Mouse (Mus musculus): ENCODE results near the gene Elmod3.

DNA sequence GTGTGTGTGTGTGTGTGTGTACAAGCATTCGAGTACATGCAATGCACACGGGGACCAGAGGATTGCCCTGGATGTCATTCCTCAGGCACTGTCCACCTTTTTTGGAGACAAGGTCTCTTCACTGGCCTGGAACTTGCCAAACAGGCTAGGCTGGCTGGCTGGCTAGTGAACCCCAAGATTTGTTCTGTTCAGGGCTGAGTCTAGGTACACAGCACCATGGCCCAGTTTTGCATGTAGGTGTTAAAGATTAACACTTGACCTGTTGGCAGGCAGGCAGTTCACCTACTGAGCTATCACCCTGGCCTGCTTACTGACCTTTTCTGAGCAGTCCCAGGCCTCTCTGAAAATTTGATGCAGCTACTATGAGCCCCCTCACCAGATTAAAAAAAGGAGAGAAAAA is 32.2 kb upstream of the Elmod3 start:
- TF ChIP-seq CTCF (IDR thresholded peaks at IDR 0.05; ENCODE audit: low read depth) (no peak), EP300 (IDR thresholded peaks at IDR 0.05; ENCODE audit: low read depth) (no peak)

All from liver, embryonic 14.5 days (tissue).